Mouse (Mus musculus): ENCODE results near the gene Cradd.

Gene Cradd

DNA sequence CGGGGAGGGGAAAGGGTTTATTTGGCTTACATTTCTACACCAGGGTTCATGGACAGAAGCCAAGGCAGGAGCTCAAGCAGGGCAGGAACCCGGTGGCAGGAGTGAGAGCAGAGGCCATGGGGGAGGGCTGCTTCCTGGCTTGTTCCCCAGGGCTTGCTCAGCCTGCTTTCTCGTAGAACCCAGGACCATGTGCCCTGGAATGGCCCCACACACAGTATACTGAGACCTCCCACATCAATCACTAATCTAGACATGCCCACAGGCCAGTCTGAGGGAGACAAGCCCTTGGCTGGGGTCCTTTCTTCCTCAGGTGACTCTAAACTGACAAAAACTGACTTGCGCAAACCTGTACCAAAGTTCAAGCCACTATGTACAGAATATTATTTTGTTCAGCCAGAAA lies 19.7 kb downstream of the Cradd start:
- DNase-seq, result peak; percentile 37 to 70

DNA sequence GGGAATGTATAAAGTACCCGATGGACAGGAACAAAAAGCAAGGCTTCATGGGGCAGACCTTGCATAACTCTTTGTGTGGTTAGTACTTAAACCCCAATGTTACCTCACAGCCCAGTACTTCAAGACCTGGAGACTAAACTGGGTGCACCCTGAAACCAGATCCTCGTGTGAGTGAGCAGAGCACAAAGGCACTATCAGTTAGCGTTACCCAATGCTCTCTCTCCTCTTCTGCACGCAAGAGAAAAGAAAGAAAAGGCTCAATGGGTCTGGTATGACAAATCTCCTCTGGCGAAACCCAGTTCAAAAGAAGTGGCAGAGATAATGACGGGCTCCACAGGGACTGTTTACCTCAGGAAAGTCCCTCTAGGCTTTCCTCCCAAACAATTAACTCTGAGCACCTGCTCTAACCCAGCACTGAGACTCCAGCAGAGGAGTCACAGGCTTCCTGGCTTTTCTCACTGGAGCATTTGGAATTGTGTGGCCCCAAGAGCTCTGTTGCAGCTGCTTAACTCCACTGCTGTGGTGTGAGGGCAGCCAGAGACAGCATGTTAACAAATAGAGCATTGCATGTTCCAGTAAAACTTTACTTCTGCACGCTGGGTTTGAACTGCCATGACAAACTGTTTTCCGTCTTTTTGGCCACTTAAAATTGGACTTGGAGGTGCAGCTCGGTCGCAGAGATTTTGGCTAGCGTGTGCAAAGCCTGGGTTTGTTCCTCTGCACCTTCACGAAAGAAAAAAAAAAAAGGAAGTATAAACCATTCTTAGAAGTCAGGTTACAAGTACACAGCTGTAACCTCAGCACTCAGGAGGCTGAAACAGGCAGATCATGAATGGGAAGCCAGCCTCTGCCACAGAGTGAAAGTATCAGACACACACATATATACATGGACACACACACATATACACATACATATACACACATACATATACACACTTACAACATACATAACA lies 21.4 kb downstream of the Cradd start:
- no peak for DNase-seq

DNA sequence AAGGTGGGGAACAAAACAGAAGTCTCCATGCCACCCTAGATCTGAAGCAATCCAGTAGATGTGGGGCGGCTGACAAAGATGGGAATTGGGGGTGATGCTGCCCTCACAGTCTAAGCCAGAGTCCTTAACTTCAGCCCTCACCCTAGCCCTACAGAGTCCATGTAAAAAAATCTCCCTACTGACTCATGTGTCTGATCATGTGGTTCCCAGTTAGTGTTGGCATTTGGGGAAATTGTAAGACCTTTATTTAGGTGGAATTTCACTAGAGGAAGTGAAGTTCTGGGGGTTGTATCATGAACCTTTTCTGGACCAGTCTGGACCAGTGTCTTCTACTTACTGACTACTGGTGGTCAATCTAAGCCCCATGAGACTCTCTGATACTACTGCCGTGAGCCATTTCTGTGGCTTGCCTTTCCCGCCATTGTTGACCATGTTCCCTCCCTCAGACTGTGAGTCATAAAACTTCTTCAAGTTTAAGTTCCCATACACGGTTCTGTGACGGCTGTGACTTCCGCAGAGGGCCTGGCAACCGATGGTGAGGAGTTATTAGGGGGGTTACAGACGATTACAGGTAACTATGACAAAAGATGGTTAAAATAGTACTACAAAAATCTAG lies 23.6 kb downstream of the Cradd start:
- DNase-seq, result no peak

DNA sequence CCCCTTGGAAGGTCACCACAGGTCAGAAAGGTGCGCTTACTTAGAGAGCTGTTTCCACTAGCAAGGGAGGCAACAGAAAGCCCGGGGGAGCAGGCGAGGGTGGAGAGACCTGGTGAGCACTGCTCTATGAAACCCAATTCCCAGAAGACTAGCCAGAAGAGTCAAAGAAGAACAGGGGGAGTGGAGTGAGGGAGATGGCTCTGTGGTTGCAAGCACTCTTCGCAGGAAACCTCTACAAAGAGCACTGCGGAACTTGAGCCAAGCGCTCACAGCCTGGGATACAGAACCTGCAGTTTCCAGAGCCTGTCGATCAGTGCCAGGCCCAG lies 24.2 kb downstream of the Cradd start:
- no peak for DNase-seq

DNA sequence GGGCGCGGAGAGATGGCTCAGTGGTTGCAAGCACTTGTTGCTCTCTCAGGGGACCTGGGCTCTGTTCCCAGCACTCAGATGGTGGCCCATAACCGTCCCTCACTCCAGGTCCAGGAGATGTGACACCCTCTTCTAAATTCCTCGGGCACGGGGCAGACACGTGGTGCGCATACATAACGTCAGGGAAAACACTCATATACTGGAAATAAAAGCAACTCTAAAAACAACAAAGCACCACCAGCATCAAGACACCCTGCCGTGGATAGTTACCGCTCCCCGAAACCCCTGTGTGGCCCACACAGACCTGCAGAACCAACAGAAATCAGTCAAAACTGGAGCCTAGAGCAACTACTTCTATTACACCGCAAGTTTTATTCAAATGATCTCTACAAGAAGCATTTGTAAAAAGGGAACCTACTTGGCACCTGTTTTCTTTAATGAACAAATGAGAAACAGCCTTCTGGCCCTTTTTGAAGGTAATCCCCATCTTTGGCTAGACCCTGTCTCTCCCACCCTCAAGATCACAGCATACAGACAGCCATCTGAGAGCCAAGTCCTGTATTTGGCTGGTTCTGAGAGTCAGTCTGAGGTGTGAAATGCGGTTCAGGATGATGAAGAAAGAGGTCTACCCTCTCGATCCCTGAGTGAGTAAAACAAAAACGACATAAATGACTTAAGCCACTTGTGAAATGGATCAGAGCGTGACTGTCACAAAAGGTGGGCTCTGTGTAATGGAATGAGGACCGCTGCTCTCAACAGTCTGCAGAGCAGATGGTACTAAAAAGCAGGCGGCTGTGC lies 24.7 kb downstream of the Cradd start:
- no peak for DNase-seq

DNA sequence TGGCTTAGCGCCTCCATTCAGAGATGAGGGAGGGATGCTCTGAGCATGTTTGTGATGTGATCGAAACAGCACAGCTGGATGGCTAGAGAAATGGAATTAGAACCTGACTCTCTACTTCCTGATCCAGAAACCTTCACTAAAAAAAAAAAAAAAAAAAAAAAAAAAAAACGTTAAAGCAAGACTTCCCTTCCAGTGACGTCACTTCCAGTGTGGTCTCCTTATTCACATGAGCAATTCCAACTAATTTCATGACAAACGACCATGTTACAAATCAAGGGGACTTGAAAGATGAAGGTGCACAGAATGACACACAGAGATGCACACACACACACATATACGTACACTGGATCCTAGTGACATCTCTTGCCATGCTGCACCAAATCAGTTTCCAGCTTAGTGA lies 25.4 kb downstream of the Cradd start:
- no peak for DNase-seq

DNA sequence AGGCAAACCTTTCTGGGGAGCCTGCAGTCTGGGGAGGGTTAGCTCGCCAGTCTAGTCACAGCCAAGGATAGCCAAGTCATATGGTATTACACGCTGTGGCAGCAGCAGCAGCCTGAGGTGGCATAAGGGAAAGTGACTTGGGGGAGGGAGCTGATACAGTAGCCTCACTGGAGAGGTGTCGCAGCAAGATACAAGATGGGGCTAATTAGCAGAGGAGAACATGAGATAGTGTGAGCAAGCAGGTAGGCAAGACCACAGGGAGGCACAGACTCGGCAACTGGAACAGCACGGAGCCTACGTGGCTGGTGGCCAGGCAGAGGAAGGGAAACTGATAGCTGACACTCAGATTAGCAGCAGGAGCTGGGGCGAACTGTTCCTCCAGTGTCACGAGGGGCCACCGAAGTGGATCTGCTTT lies 26.2 kb downstream of the Cradd start:
- no peak for DNase-seq

DNA sequence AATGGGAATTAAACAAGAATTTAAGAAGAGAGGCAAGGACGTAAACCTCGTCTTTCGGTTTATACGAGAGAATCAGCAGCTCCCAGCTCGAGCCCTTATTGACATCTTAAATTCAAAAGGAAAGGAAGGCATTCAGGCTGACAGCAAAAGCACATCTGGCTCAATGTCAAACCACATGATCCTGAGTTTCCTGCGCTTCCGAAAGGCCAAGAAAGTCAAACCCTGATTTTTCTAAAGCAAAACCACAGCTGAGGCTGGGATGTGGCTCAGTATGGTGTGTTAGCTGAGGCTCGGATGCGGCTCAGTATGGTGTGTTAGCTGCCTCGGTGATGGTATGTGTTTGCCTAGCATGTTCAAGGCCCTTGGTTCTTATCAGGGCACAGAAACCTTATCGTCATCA lies 26.9 kb downstream of the Cradd start:
- peak; percentile 55 to 63 for DNase-seq

DNA sequence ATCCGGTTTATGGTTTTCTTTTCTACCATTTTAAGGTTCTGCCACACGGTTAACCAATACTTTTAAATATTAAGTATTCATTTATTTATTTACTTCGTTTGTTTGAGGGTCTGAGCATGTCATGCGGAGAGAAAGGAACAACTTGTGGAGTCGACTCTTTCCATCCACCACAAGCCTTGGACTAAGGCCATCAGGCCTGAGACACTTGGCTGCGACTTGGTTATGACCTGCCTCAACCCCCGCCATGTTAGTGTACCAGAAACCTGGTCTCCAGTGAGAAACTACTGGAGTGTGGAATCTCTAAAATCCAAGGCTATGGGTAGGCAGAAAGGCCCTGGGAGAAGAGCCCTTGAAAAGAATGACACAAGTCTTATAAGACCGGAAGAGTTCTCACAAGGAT lies 30.7 kb downstream of the Cradd start:
- peak in 1 of 2 experiments; percentile 77 for DNase-seq

DNA sequence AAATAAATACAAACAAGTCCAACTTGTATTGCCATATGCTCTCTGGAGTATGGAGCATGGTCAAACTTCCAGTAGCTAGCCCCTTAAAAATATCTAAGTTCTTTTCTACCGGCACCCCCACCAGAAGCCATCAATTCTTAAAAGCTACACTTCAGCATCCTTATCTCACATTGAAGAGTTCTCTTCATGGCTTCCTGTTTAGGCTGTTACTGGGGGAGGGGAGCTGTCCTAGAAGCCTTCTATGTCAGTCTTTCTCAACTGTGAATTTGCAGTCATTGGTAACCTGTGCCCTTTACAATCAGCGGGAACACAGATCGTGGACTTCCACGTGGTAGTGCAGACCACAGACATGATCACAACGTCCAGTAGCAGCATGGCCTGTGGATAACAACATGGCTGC lies 31.7 kb downstream of the Cradd start:
- no peak for DNase-seq

DNA sequence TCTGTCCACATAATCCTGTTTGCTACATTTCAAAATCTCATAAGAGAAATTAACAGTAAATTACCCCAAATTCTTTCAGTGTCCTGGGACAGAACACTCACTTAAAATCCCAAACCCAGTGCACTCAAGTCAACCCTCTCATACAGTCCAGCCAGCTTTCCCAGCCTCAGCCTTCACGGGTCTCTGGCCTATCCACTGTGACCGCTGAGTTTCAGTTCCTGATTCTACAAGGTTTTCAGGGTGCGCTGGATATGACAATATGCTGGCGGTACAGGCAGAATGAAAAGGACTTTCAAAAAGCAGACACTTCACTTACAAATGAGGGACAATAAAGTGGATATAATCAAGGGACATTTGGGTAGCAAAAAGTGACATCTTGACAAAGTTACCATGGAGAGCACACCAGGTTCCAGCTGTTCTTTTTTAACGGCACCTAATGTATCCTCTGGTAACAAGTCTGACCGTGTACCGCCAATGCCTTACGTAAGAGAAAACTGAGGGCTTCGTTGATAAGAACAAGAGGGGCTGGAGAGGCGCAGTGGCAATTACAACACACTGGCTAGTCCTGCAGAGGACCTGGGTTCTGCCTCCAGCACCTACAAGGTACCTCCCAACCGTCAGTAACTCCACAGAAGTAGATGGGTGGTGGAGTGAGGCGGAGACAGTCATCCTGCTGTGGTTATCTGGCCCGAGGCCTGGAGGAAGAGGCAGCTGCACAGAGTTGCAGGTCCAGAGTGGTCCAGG lies 32.6 kb downstream of the Cradd start:
- no peak for DNase-seq

DNA sequence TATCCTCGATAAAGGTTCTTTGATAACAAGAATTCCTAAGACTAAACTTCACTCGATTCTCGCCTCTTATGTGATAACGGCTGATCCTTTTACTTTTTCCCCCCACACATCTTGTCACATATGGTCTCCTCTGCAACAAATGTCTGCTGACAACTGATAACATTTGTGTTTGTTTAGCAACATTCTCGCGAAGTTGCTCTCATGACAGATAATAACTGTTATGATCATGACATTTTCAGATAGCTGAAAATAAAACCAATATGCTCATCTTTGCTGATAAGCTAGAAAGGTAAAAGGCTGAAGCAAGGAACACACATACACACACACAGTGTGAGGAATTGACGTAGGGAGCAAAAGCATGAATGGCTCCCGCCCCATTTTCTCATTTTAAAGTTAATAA lies 34.1 kb downstream of the Cradd start:
- no peak for DNase-seq

DNA sequence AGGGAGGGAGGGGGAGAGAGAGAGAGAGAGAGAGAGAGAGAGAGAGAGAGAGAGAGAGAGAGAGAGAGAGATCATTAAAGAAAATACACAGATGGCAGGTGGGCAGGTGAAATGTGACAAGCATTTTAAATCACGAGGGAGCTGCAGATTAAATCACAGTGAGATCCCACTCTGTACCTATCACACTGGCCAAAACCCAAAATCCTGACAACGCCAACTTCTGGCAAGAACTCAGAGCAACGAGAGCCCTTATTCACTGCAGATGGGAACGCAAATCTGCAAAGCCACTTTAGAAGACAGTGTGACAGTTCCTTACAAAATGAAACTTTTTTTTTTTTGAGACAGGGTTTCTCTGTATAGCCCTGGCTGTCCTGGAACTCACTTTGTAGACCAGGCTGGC lies 35.7 kb downstream of the Cradd start:
- DNase-seq, result no peak

DNA sequence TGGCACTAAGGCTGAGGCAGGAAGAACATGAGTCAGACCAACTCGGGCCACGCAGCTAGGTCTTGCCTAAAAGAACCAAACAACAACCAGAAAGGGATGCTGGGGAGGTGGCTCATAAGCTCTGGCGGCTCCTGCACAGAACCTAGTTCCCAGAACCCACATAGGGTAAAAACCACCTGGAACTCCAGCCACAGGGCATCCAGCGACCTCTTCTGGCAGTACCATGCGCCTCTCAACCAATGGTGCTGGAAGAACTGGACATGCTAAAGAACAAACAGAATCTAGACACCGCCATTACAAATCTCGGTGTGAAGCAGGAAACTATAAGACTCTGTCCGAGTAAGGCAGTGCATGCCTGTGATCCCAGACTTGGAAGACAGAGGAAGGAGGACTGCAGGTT lies 36.6 kb downstream of the Cradd start:
- DNase-seq, result no peak

DNA sequence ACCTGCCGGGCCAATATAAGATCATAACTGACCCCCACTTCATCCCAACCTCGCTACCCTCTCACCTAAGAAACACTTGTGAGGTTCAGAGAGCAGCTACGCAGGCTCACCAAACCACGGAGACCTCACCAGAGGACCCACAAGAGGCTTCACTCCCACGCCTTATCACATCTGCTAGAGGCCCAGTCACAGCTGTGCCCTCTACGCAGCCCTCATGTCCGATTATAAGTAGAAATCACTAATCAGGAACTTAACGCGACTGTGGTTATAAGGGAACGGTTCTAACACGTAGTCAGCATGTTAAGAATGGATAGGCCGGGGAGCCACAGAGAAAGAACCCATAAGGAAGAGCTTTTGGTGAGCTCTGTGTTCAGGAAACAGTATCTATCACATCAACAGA lies 40.5 kb downstream of the Cradd start:
- DNase-seq, result no peak

DNA sequence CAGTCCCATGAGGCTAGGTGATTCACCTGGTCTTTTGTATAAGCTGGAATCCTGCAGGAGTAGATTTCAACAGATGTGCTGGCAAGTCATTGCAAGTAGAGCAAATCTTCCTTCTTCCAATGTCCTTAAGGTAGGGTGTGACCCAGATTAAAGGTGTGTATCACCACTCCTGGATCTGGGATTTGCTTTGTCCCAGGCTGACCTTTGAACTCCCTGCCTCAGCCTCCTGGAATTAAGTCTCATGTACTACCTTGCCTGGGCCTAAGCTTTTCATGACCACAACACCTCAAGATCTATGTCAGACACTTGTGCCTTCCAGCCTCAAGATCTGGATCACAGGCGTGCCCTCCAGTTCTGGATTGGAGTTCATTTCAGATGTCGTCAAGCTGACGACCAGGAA lies 41.9 kb downstream of the Cradd start:
- DNase-seq, result no peak

DNA sequence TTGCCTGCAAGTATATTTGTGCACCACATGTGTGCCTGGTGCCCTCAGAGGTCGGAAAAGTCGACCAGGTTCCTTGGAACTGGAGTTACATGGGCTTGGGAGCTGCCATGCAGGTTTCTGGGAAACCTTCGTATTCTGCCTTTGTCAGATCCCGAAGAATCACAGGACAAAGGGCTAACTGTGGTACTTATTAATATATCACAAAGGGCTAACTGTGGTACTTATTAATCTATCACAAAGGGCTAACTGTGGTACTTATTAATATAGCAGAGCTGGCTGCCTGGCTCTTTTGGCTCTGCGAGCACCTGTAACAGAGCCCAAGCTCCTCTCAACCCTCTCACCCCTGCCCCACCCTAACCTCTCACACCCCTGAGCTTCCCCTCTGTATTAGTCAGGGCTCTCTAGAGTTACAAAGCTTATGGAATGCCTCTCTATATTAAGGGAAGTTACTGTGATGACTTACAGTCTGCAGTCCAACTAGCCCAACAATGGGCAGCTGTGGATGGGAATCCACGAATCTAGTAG lies 42.4 kb downstream of the Cradd start:
- DNase-seq, result peak in 1 of 2 experiments; percentile 49

DNA sequence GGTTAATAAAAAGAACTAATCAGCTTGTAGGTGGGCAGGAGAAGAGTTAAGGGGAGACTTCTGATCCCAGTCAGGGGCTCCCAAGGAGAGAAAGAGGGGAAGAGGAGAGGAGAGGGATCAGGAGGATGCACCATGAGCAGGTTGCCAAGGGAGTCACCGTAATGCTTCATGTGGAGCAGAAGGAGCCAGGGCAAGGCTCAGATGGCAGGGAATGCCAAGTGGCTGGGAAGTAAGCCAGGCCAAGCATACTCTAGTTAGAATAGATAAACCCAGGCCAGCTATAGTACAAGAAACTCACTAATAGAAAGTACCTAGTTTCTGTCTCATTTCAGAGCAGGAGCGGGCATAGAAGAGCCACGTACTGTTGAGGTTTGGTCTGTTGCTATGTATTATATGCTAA lies 43.6 kb downstream of the Cradd start:
- DNase-seq, result peak; percentile 74 to 85

DNA sequence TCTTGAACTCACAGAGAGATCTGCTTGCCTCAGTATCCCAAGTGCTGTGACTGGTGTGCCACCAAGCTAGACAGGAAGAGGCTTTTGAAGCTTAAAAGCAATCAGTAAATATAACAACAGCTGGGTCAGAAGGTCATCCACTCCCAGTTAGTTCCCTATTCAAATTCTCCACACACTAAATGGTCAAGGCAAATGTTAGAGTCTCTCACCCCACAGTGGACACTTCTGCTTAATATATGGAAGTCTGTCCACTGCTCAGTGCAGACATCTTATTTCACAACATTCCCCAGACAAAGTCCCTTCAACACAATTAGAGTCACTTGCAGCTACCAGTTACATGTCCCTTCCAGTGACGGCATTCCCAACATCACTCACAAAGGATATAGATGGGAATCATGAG lies 44.5 kb downstream of the Cradd start:
- DNase-seq, result no peak

DNA sequence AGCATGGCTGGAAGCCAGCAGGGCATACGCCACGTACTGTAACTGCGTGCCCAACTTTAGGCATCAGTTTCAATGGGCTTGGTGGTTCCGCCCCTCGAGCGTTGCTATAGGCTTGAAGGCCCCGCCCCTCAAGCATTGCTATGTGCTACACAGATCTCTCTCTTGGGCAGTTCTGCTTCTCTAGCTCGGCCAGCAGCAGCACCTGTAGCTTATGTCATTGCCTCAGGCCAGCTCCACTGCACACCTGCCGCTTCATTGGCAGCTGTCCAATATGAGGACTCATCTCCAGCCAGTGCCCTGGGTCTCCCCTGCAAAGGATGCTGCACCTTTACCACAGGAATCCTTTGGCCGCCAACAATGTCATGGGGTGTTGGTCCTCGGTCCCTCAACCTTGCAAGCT lies 45.8 kb downstream of the Cradd start:
- no peak for DNase-seq

DNA sequence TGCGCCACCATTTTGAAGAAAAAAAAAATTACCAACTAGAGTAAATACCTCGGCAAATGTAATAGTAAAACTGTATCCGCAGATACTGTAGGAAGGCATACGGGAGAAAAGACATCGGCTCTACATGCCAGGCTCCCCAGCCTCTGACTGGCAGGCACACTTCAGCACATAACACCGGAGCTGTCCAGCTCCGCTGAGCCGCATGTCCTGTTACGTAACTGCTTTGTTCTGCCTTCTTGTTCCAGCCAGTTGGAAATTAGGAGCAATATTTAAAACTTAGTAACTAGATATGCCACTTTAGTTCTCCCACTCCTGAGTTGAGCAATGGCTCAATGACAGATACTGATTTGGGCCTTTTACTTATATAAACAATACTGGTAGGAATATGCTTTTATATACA lies 48.4 kb downstream of the Cradd start:
- no peak for DNase-seq

DNA sequence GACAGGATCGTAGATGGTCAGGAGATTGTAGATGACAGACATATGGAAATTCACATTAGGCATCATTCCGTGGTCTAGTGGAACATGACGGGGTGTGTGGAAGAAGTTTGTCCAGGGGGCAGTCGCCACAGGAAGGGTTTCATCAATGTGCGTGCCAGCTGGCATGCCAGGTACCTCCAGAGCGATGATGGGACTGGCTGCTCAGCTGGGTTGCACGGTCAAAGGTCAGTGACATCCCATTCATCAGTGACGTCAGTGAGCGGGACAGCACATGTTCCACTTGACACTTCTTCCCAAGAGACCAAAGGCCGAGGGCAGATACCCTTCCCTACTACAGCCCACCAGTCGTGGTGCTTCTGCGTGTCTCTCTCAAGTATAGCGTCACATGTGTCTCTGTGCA lies 50.7 kb downstream of the Cradd start:
- peak in 1 of 2 experiments; percentile 38 for DNase-seq

DNA sequence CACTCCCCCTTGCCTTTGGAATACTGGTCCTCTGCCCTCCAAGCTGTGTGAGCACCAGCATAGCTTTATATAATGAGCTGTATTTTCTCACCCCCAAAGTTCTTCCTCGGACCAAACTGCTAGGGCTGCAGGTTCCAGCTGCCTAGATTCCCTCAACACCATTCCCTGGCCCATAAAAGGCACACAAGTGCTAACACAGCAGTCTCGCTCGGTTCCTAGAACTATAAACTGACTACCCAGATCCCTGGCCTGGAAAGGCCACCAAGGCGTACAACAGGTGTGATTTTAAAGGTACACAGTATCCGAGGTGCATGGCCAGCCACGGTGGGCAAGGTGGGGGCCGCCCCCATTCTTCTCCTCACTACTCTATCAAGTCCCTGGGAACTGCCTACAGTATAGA lies 54.8 kb downstream of the Cradd start:
- peak in 1 of 2 experiments; percentile 22 for DNase-seq

Data from kidney, postnatal 36 days (tissue).